Mouse (Mus musculus): ENCODE results near the gene Tpk1. TPM values are rescaled to one million over a fixed set of nuclear protein-coding genes. Genes with fewer than 3 reads are reported as not detected.
A peak's percentile ranks its signal among the peaks of the same experiment; 100 is the strongest.

The Tpk1 gene
- polyA plus RNA-seq (2016; fragmentation: Nextera tagmentation; extraction: Ambion mirVana) = 4.3 and 5.5 TPM in 2 replicates

GRCm38 (mm10) chr6:43665677-43666546 lies at the start of gene Tpk1:
Gene Tpk1 (minus strand): TSS chr6:43666278.
- peak within 1 kb of the TSS; percentile 66 for H3K4me3 ChIP-seq
- peak; percentile 94 for DNase-seq (ENCODE audit: low spot score)
- peaks cover 10% of the 10 kb centered on the region; the same call in 1 of the 2 replicates for H3K4me1 ChIP-seq (replicated peaks)
- H3K36me3 ChIP-seq = no peaks in the 10 kb centered on the region
- H3K9me3 ChIP-seq = no peaks in the 10 kb centered on the region
- under 1% methylated on average over 63 of the region's 63 CpGs for WGBS
- no peaks in the 10 kb centered on the region for H3K27me3 ChIP-seq (ENCODE audit: insufficient read depth, poor library complexity, severe bottlenecking)
- H3K27ac ChIP-seq = peak within 1 kb of the TSS; percentile 96

- no peaks in the 10 kb centered on the region for H3K4me1 ChIP-seq (replicated peaks)
- H3K9me3 ChIP-seq = no peaks in the 10 kb centered on the region
- no peak overlapping the region for H3K27ac ChIP-seq
- 68% methylated on average over 6 of the region's 6 CpGs for WGBS
- no peaks in the 10 kb centered on the region for H3K36me3 ChIP-seq
- no peaks in the 10 kb centered on the region for H3K27me3 ChIP-seq (ENCODE audit: insufficient read depth, poor library complexity, severe bottlenecking)
- no peak for DNase-seq (ENCODE audit: low spot score)
- H3K4me3 ChIP-seq = no peak overlapping the region
Measured at GRCm38 (mm10) chr6:43702810-43703614, 36.9 kb upstream of the Tpk1 start.

- no peak overlapping the region for H3K4me3 ChIP-seq
Measured at GRCm38 (mm10) chr6:43691863-43692262, 25.8 kb upstream of the Tpk1 start.

GRCm38 (mm10) chr6:43685985-43686384 lies 19.9 kb upstream of the Tpk1 start:
- Histone ChIP-seq H3K4me1 (replicated peaks) (no peaks in the 10 kb centered on the region), H3K9me3 (no peaks in the 10 kb centered on the region), H3K4me3 (no peak overlapping the region), H3K36me3 (no peaks in the 10 kb centered on the region), H3K27me3 (ENCODE audit: insufficient read depth, poor library complexity, severe bottlenecking) (no peaks in the 10 kb centered on the region), H3K27ac (no peak overlapping the region)
- no peak for DNase-seq (ENCODE audit: low spot score)
- WGBS = 50% methylated on average over 2 of the region's 2 CpGs

More at GRCm38 (mm10) chr6:43691863-43692262, 25.8 kb upstream of the Tpk1 start:
- Histone ChIP-seq H3K27ac (no peak overlapping the region), H3K9me3 (no peaks in the 10 kb centered on the region), H3K36me3 (no peaks in the 10 kb centered on the region), H3K27me3 (ENCODE audit: insufficient read depth, poor library complexity, severe bottlenecking) (no peaks in the 10 kb centered on the region), H3K4me1 (replicated peaks) (no peaks in the 10 kb centered on the region)
- 75% methylated on average over 1 of the region's 1 CpGs for WGBS
- DNase-seq (ENCODE audit: low spot score) = no peak

- Histone ChIP-seq H3K36me3 (no peaks in the 10 kb centered on the region), H3K27me3 (ENCODE audit: insufficient read depth, poor library complexity, severe bottlenecking) (no peaks in the 10 kb centered on the region), H3K9me3 (no peaks in the 10 kb centered on the region), H3K27ac (no peak overlapping the region), H3K4me3 (no peak overlapping the region), H3K4me1 (replicated peaks) (no peaks in the 10 kb centered on the region)
- 48% methylated on average over 2 of the region's 2 CpGs for WGBS
- no peak for DNase-seq (ENCODE audit: low spot score)
Measured at GRCm38 (mm10) chr6:43682535-43682934, 16.5 kb upstream of the Tpk1 start.

- DNase-seq (ENCODE audit: low spot score) = no peak
- no peak overlapping the region for H3K27ac ChIP-seq
- no peak overlapping the region for H3K4me3 ChIP-seq
- WGBS = 86% methylated on average over 2 of the region's 2 CpGs
- no peaks in the 10 kb centered on the region for H3K36me3 ChIP-seq
- H3K27me3 ChIP-seq (ENCODE audit: insufficient read depth, poor library complexity, severe bottlenecking) = no peaks in the 10 kb centered on the region
- H3K9me3 ChIP-seq = no peaks in the 10 kb centered on the region
- H3K4me1 ChIP-seq (replicated peaks) = no peaks in the 10 kb centered on the region
Measured at GRCm38 (mm10) chr6:43678689-43679212, 12.7 kb upstream of the Tpk1 start.

DNA sequence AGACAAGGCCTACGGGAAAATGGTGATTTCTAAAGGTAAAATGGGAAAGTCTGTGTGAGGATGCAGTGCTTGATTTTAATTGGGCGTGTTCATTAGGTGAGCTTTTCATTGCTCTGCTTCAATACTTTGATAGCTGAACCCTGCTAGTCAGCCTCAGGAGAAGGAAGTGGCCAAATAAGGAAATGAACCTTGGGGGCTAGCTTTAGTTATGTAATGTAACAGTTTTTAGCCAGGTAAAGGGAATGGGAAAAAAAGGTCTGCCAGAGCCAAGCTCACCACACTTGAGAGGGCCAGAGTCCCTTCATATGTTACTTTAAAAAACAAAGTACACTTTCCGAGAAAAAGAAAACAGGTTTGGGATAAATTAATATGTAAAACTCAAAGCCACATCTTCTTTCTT lies 11.5 kb upstream of the Tpk1 start:
- 83% methylated on average over 3 of the region's 3 CpGs for WGBS
- no peaks in the 10 kb centered on the region for H3K36me3 ChIP-seq
- no peak overlapping the region for H3K4me3 ChIP-seq
- H3K4me1 ChIP-seq (replicated peaks) = no peaks in the 10 kb centered on the region
- no peak overlapping the region for H3K27ac ChIP-seq
- no peaks in the 10 kb centered on the region for H3K9me3 ChIP-seq
- H3K27me3 ChIP-seq (ENCODE audit: insufficient read depth, poor library complexity, severe bottlenecking) = no peaks in the 10 kb centered on the region
- DNase-seq (ENCODE audit: low spot score) = no peak

GRCm38 (mm10) chr6:43676139-43676538 lies 10.1 kb upstream of the Tpk1 start:
- no peaks in the 10 kb centered on the region for H3K9me3 ChIP-seq

DNA sequence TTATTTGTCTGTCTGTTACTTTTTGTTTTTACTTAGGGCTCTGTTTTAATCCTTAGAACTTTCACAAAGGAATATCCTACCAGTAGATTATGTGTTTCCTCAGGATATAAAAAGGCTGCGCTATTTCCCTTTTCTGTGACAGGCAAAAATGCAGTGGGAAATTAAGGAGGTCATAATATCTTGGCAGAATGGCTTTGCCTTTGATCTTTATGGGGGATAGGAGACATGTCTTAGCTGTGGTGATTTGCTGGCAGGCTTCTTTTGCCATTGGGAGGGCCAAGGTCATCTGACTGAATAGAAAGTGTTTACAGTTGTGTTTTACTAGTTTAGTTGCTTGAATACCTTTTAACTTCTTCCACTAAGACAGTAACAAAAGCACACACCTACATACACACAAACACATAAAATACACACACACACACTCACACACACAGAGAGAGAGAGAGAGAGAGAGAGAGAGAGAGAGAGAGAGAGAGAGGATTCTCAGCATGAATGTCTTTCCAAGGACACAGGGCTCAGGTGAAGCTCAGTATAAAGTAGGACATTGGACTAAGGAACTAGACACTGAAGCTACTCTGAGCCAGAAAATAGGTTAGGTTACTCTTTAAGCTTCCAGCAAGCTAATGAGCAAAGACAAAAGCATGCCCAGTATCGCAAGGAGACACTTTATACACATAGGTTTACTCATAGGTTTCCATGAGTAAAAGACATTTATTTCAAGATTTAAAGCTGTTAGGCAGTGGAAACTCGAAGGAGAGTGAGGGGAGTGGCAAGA lies 9.1 kb upstream of the Tpk1 start:
- no peak for DNase-seq (ENCODE audit: low spot score)
- no peak overlapping the region for H3K4me3 ChIP-seq
- 75% methylated on average over 3 of the region's 3 CpGs for WGBS
- H3K27me3 ChIP-seq (ENCODE audit: insufficient read depth, poor library complexity, severe bottlenecking) = no peaks in the 10 kb centered on the region
- no peak overlapping the region for H3K27ac ChIP-seq
- no peaks in the 10 kb centered on the region for H3K9me3 ChIP-seq
- H3K36me3 ChIP-seq = no peaks in the 10 kb centered on the region
- no peaks in the 10 kb centered on the region for H3K4me1 ChIP-seq (replicated peaks)

More at GRCm38 (mm10) chr6:43676139-43676538, 10.1 kb upstream of the Tpk1 start:
- H3K4me1 ChIP-seq (replicated peaks) = no peaks in the 10 kb centered on the region
- no peak overlapping the region for H3K27ac ChIP-seq
- no peak overlapping the region for H3K4me3 ChIP-seq
- 69% methylated on average over 3 of the region's 3 CpGs for WGBS
- DNase-seq (ENCODE audit: low spot score) = no peak
- no peaks in the 10 kb centered on the region for H3K36me3 ChIP-seq
- no peaks in the 10 kb centered on the region for H3K27me3 ChIP-seq (ENCODE audit: insufficient read depth, poor library complexity, severe bottlenecking)

DNA sequence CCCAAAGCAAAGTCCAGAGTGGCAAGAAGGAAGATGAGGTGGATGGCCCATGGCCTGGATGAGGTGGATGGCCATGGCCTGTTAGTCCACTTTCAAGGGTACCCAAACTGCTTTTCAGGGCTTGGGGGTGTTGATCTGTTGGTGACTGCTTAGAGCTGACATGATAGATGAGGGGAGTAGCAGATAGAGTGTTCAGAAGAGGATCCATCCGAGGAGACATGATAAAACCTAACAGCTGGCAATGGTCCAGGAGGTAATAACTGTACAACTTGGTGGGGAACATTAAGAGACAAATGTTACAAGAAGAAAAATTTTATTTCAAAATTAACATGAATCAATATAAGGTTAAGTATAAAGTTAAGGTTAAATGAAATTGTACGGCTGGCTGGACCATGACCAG lies 4.9 kb upstream of the Tpk1 start:
- Histone ChIP-seq H3K4me1 (replicated peaks) (0 out of 2 replicates have a peak, but pooled peaks cover 2% of the 10 kb centered on the region), H3K27me3 (ENCODE audit: insufficient read depth, poor library complexity, severe bottlenecking) (no peaks in the 10 kb centered on the region), H3K4me3 (no peak overlapping the region), H3K36me3 (no peaks in the 10 kb centered on the region), H3K27ac (no peak overlapping the region), H3K9me3 (no peaks in the 10 kb centered on the region)
- DNase-seq (ENCODE audit: low spot score) = no peak
- 87% methylated on average over 2 of the region's 2 CpGs for WGBS

GRCm38 (mm10) chr6:43667681-43668080 lies 1.6 kb upstream of the Tpk1 start:
- H3K27me3 ChIP-seq (ENCODE audit: insufficient read depth, poor library complexity, severe bottlenecking) = no peaks in the 10 kb centered on the region
- H3K36me3 ChIP-seq = no peaks in the 10 kb centered on the region
- DNase-seq (ENCODE audit: low spot score) = no peak
- no peak overlapping the region for H3K4me3 ChIP-seq
- H3K9me3 ChIP-seq = no peaks in the 10 kb centered on the region
- 85% methylated on average over 2 of the region's 2 CpGs for WGBS
- H3K4me1 ChIP-seq (replicated peaks) = peaks cover 10% of the 10 kb centered on the region; the same call in 1 of the 2 replicates
- no peak overlapping the region for H3K27ac ChIP-seq
